Mouse (Mus musculus) hindbrain, embryonic 10.5 days (tissue): ENCODE measurements around the gene Akna. TPM values are rescaled to one million over a fixed set of nuclear protein-coding genes. Genes with fewer than 3 reads are reported as not detected.

Source experiments
- DNase-seq: peaks from one replicate; pipeline ENCODE4 v3.0.0-alpha.2; 2017; ENCODE audit warnings: low spot score
- H3K27ac ChIP-seq: fragments of 300-500 bp; sonication (generic); 2 replicates; pipeline ENCODE4 v1.5.1; 2016; ENCODE audit warnings: mild to moderate bottlenecking, moderate library complexity
- H3K27me3 ChIP-seq: fragments of 300-500 bp; sonication (generic); 2 replicates; pipeline ENCODE4 v1.6.1; 2016; ENCODE audit warnings: mild to moderate bottlenecking; ENCODE audit not compliant: poor library complexity, insufficient read depth, severe bottlenecking
- H3K36me3 ChIP-seq: fragments of 300-500 bp; sonication (generic); 2 replicates; pipeline ENCODE4 v1.6.1; 2016; ENCODE audit warnings: mild to moderate bottlenecking, moderate library complexity
- H3K4me1 ChIP-seq: fragments of 300-500 bp; sonication (generic); replicated peaks from 2 replicates; pipeline ENCODE4 v1.6.1; 2016; ENCODE audit warnings: mild to moderate bottlenecking
- H3K4me3 ChIP-seq: fragments of 300-500 bp; sonication (generic); 2 replicates; pipeline ENCODE4 v1.5.1; 2016; ENCODE audit warnings: mild to moderate bottlenecking, moderate library complexity
- H3K9me3 ChIP-seq: fragments of 300-500 bp; sonication (generic); 2 replicates; pipeline ENCODE4 v1.6.1; 2016; ENCODE audit warnings: mild to moderate bottlenecking, moderate library complexity
- WGBS: fragments of 180-500 bp; shearing (Covaris S2); methylation state at CpG from one replicate; pipeline ENCODE4 v1.1.7; 2016; 5-methylcytosine and 5-hydroxymethylcytosine counted together
- polyA plus RNA-seq: library from polyadenylated mRNA; unstranded; fragments of >200 nt; fragmentation: Nextera tagmentation; extraction: Ambion mirVana; gene quantifications from 2 replicates; pipeline ENCODE4 v1.2.1, GENCODE M21; 2016

Gene Akna
- polyA plus RNA-seq, 1 experiment from 2014 or later, result 13.0 TPM

DNA sequence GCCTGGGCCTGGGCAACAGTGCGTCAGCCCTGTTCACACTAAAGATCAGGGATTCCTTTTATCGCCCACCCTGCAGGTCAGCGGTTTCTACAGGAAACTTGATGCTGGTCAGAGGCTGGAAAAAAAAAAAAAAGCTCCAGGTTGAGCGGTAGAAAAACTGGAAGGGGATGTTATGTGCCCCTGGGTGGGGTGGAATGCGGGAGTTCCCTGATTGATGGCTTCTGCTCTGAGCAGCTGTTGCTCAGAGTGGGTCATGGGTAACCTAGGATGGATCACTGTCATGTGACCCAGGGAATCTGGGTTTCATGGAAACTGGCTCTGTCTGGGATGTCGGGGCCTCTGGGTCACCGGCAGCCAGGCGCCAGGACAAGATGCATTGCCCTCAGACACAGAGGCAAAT is 23.2 kb upstream of the Akna start:
- WGBS, result 68% methylated on average over 8 of the region's 8 CpGs
- Histone ChIP-seq H3K27ac (no peak overlapping the region; the same call in 1 of the 2 replicates), H3K4me3 (no peak overlapping the region), H3K4me1 (peaks cover 38% of the 10 kb centered on the region), H3K9me3 (no peaks in the 10 kb centered on the region), H3K27me3 (no peaks in the 10 kb centered on the region), H3K36me3 (peaks cover 20% of the 10 kb centered on the region; the same call in 1 of the 2 replicates)
- no peak for DNase-seq

DNA sequence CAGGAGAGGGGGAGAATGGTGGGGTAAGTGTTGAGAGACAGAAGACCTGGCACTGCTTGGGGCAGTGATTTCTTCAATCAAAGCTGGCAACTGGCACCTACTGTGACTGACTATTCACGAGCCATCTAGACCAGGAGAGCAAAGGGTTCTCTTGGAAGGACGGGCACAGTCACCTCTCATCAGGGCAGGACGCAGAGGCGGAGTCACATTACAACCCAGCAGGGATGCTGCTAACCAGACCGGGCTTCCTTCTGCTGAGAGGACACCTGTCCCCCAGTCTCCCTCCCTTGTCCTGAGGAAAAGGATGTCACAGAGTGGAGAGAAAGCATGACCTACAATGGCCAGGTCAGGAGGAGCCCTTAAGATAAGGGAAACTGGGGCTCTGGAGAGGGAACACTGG is 20.7 kb upstream of the Akna start:
- Histone ChIP-seq H3K9me3 (no peaks in the 10 kb centered on the region), H3K36me3 (peaks cover 23% of the 10 kb centered on the region; the same call in 1 of the 2 replicates), H3K4me3 (no peak overlapping the region), H3K4me1 (peaks cover 28% of the 10 kb centered on the region), H3K27ac (no peak overlapping the region), H3K27me3 (no peaks in the 10 kb centered on the region)
- 23% methylated on average over 5 of the region's 5 CpGs for WGBS
- no peak for DNase-seq

- Histone ChIP-seq H3K27ac (no peak overlapping the region), H3K9me3 (no peaks in the 10 kb centered on the region), H3K36me3 (peaks cover 22% of the 10 kb centered on the region; the same call in 1 of the 2 replicates), H3K4me3 (no peak overlapping the region), H3K4me1 (peaks cover 33% of the 10 kb centered on the region), H3K27me3 (no peaks in the 10 kb centered on the region)
- no peak for DNase-seq
- WGBS, result 63% methylated on average over 1 of the region's 1 CpGs
These were observed 20.1 kb upstream of the Akna start for GRCm38 (mm10) chr4:63423231-63423630.

- no peaks in the 10 kb centered on the region for H3K9me3 ChIP-seq
- no peak overlapping the region for H3K4me3 ChIP-seq
- H3K36me3 ChIP-seq, result peaks cover 24% of the 10 kb centered on the region
- peak overlapping the region; percentile 23; the same call in 1 of the 2 replicates for H3K27ac ChIP-seq
- no peaks in the 10 kb centered on the region for H3K27me3 ChIP-seq
- peaks cover 37% of the 10 kb centered on the region for H3K4me1 ChIP-seq
- 82% methylated on average over 14 of the region's 14 CpGs for WGBS
- DNase-seq, result no peak
These were observed 17.2 kb upstream of the Akna start for GRCm38 (mm10) chr4:63420143-63420920.

DNA sequence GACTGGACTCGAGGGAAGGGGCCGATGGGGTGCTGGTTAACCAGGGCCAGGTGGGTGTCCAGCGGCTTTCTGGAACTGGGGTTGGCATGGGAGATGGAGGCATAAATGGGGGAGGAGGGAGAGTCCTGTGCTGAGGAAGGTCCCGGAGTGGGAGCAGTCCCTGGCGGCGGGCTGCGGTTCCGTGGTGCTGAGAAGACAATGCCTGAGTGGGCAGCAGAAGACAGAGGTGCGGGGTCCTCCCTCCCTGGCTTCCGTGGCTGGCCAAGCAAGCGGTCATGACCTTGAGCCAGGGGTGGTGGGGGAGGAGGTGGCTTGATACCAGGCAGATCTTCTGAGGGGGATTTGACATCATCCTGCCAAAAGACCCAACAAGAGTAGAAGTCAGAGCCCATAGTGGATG is 15.1 kb upstream of the Akna start:
- H3K27ac ChIP-seq, result peak overlapping the region; percentile 57
- no peak overlapping the region for H3K4me3 ChIP-seq
- no peaks in the 10 kb centered on the region for H3K9me3 ChIP-seq
- H3K27me3 ChIP-seq, result no peaks in the 10 kb centered on the region
- no peak for DNase-seq
- H3K4me1 ChIP-seq, result peaks cover 27% of the 10 kb centered on the region
- peaks cover 30% of the 10 kb centered on the region for H3K36me3 ChIP-seq
- WGBS, result 68% methylated on average over 11 of the region's 11 CpGs

DNA sequence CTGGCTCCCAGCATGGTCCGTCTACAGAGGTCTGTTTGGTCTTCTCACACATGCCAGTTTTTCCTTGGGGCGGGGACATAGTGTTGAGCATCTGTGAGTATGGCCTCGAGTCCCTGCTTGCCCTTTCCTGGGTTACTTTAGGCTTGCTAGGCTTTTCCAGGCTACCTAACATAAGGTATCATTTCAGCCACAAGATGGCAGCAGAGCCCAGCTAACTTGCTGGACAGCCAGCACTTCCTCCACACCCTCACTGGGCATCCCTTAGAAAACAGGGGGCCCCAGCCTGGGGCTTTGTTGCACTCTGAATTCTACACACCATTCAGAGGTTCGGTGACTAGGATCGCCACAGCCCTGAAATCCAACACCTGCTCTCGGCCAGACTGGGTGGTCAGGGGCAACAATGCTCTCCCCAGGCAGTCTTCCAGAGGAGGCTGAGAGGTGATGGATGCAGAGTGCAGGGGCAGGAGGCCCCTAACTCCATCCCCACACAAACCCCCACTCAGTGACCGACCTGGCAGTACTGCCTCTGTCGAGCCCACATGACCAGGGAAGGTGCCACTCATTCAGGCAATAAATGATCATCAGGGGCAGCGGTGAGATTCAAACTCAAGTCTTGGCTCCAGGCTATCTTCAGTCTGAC is 14.3 kb upstream of the Akna start:
- H3K4me1 ChIP-seq, result peaks cover 25% of the 10 kb centered on the region
- peak; percentile 83 for DNase-seq
- no peak overlapping the region for H3K4me3 ChIP-seq
- H3K27ac ChIP-seq, result peak overlapping the region; percentile 57
- WGBS, result 22% methylated on average over 9 of the region's 9 CpGs
- H3K9me3 ChIP-seq, result no peaks in the 10 kb centered on the region
- H3K27me3 ChIP-seq, result no peaks in the 10 kb centered on the region
- peaks cover 30% of the 10 kb centered on the region for H3K36me3 ChIP-seq

- H3K4me3 ChIP-seq, result no peak overlapping the region
- peaks cover 22% of the 10 kb centered on the region for H3K36me3 ChIP-seq
- H3K9me3 ChIP-seq, result no peaks in the 10 kb centered on the region
- H3K27me3 ChIP-seq, result no peaks in the 10 kb centered on the region
- peaks cover 31% of the 10 kb centered on the region for H3K4me1 ChIP-seq
- no peak overlapping the region for H3K27ac ChIP-seq
- WGBS, result 77% methylated on average over 5 of the region's 5 CpGs
- no peak for DNase-seq
These were observed 11.8 kb upstream of the Akna start for GRCm38 (mm10) chr4:63414951-63415350.

- Histone ChIP-seq H3K4me3 (no peak overlapping the region), H3K36me3 (peaks cover 15% of the 10 kb centered on the region), H3K27ac (no peak overlapping the region), H3K9me3 (no peaks in the 10 kb centered on the region), H3K27me3 (no peaks in the 10 kb centered on the region), H3K4me1 (peaks cover 34% of the 10 kb centered on the region)
- WGBS, result 69% methylated on average over 5 of the region's 5 CpGs
- no peak for DNase-seq
These were observed 8.1 kb upstream of the Akna start for GRCm38 (mm10) chr4:63411222-63411621.

GRCm38 (mm10) chr4:63410583-63410934 is 7.4 kb upstream of the Akna start:
- Histone ChIP-seq H3K4me3 (peak overlapping the region; percentile 67), H3K9me3 (no peaks in the 10 kb centered on the region), H3K27ac (peak overlapping the region; percentile 88), H3K36me3 (peaks cover 8% of the 10 kb centered on the region), H3K4me1 (peaks cover 40% of the 10 kb centered on the region), H3K27me3 (no peaks in the 10 kb centered on the region)
- DNase-seq, result peak; percentile 94
- WGBS, result under 1% methylated on average over 19 of the region's 19 CpGs

DNA sequence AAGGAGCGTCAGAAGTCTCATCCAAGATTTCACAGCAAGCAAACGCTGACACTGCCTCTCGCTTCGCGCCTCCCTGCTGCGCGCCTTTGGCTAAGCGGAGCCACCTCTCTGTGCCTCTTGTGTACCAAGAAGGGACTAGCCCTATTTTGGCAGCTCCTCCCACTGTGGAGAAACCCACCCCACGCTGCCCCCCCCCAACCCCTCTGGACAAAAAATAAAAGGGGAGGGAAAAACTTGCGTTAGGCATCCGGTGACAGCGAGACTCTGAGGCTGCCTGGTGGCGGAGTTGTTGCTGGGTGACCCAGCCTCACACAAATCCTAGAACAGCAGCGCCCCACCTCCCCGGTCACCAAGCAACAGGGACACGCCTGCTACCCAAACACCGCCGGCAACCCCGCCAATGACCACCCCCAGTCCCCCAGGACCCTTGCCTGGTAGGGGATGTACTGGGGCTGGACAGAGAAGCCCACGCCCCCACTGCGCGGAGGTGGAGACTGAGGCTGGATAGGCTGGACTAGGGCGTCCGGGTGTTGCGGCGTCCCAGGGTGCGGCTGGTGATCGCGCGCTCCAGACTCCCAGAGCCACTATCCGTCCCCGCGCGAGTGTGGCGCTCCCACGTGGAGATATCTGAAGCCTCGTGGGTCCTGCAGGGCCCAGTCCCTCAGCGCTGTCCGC is 6.9 kb upstream of the Akna start:
- peak overlapping the region; percentile 67 for H3K4me3 ChIP-seq
- peaks cover 3% of the 10 kb centered on the region for H3K36me3 ChIP-seq
- peaks cover 45% of the 10 kb centered on the region for H3K4me1 ChIP-seq
- H3K27me3 ChIP-seq, result no peaks in the 10 kb centered on the region
- no peaks in the 10 kb centered on the region for H3K9me3 ChIP-seq
- WGBS, result under 1% methylated on average over 39 of the region's 39 CpGs
- peak overlapping the region; percentile 88 for H3K27ac ChIP-seq
- peak; percentile 84 for DNase-seq

DNA sequence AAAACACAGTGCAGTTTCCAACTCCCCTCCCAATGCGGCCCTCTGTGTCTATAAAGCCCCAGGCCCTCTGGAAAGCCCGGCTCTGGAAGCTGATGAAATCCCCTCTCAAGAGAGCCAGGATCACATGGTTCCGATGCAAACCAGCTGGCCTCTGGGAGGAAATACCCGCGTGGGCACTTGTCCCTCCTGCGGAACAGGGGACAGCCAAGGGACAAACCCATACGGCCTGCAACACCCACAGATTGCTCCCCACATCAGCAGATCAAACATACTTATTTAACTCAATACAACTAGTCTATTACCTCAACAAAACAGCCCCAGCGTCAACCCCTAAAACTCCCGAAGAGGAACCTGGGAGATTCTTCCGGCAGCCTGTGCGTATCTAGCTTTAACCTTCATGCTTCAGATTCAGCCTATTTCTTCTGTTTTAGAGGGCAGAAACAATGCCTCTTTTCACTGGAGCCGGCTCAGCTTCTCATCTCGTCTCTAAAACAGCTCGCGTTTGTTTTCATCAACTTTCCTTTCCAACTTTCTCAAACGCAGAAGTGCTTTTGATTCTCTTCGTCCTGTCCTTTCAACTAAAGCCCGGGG is 6.3 kb upstream of the Akna start:
- DNase-seq, result peak; percentile 42
- 5% methylated on average over 18 of the region's 18 CpGs for WGBS
- Histone ChIP-seq H3K27ac (peak overlapping the region; percentile 88; the same call in 1 of the 2 replicates), H3K4me1 (peaks cover 51% of the 10 kb centered on the region), H3K36me3 (no peaks in the 10 kb centered on the region), H3K4me3 (peak overlapping the region; percentile 67), H3K9me3 (no peaks in the 10 kb centered on the region), H3K27me3 (no peaks in the 10 kb centered on the region)

- Histone ChIP-seq H3K4me1 (peaks cover 59% of the 10 kb centered on the region), H3K27me3 (no peaks in the 10 kb centered on the region), H3K4me3 (peak overlapping the region; percentile 67; the same call in 1 of the 2 replicates), H3K27ac (0 out of 2 replicates have a peak overlapping the region, but pooled peaks have one; percentile 88), H3K9me3 (no peaks in the 10 kb centered on the region), H3K36me3 (no peaks in the 10 kb centered on the region)
- WGBS, result 8% methylated on average over 8 of the region's 8 CpGs
- peak; percentile 76 for DNase-seq
These were observed 5.5 kb upstream of the Akna start for GRCm38 (mm10) chr4:63408649-63409048.
